Mouse (Mus musculus) erythroid progenitor cell, adult 5-6 weeks (primary cell): Measurements from ENCODE around the gene Gamt. TPM values are rescaled to one million over a fixed set of nuclear protein-coding genes. Genes with fewer than 3 reads are reported as not detected.

Experiments used
- ATAC-seq: replicated peaks from 2 replicates; pipeline ENCODE4 v1.8.0; 2016; ENCODE audit warnings: moderate number of reproducible peaks, mild to moderate bottlenecking, moderate TSS enrichment, inconsistent platforms; ENCODE audit not compliant: poor library complexity, low FRiP score, severe bottlenecking
- total RNA-seq, 2 experiments: library from RNA; stranded (forward) in 1 of 2; stranded (reverse) in 1 of 2; fragments of 150-400 nt in 1 of 2; fragments of 186-747, 209-891 nt in 1 of 2; gene quantifications; 2 replicates each; pipeline versions ENCODE4 v1.2.3 to v1.2.4; 2015 to 2017; ENCODE audit warnings: low replicate concordance in 2 of 2

Gene Gamt
- total RNA-seq, 2 experiments from 2014 or later = not detected

GRCm38 (mm10) chr10:80288657-80289056 is 27.8 kb upstream of the Gamt start:
- no peak for ATAC-seq

GRCm38 (mm10) chr10:80288097-80288496 is 27.3 kb upstream of the Gamt start:
- no peak for ATAC-seq

- ATAC-seq = no peak
Measured at GRCm38 (mm10) chr10:80285222-80286070, 24.6 kb upstream of the Gamt start.

- no peak for ATAC-seq
Measured at GRCm38 (mm10) chr10:80282481-80283441, 21.9 kb upstream of the Gamt start.

GRCm38 (mm10) chr10:80281921-80282371 is 21.1 kb upstream of the Gamt start:
- no peak for ATAC-seq

GRCm38 (mm10) chr10:80281304-80281703 is 20.5 kb upstream of the Gamt start:
- ATAC-seq = no peak

GRCm38 (mm10) chr10:80279273-80279672 is 18.5 kb upstream of the Gamt start:
- no peak for ATAC-seq

GRCm38 (mm10) chr10:80278390-80278789 is 17.6 kb upstream of the Gamt start:
- ATAC-seq = no peak

- no peak for ATAC-seq
Measured at GRCm38 (mm10) chr10:80276238-80276637, 15.4 kb upstream of the Gamt start.

GRCm38 (mm10) chr10:80273847-80274246 is 13.0 kb upstream of the Gamt start:
- no peak for ATAC-seq

- no peak for ATAC-seq
Measured at GRCm38 (mm10) chr10:80271870-80272585, 11.2 kb upstream of the Gamt start.

- no peak for ATAC-seq
Measured at GRCm38 (mm10) chr10:80271186-80271843, 10.5 kb upstream of the Gamt start.

GRCm38 (mm10) chr10:80270734-80271181 is 9.9 kb upstream of the Gamt start:
- peak; percentile 44 for ATAC-seq

GRCm38 (mm10) chr10:80270099-80270498 is 9.3 kb upstream of the Gamt start:
- no peak for ATAC-seq

- ATAC-seq = no peak
Measured at GRCm38 (mm10) chr10:80265149-80265486, 4.3 kb upstream of the Gamt start.

- ATAC-seq = peak; percentile 76
Measured at GRCm38 (mm10) chr10:80264341-80265148, 3.7 kb upstream of the Gamt start.

GRCm38 (mm10) chr10:80262776-80263365 is 2.1 kb upstream of the Gamt start:
- ATAC-seq = no peak

- no peak for ATAC-seq
Measured at GRCm38 (mm10) chr10:80262169-80262568, 1.4 kb upstream of the Gamt start.
